Mouse (Mus musculus) bone marrow, adult 2 months (tissue): ENCODE measurements around the gene Tdrd12.

Experiments used
- CTCF ChIP-seq: fragments of 200-500 bp; IDR thresholded peaks from 2 replicates; pipeline ENCODE4 v1.5.1; 2011; ENCODE audit warnings: low read length, control low read depth; ENCODE audit not compliant: control insufficient read depth, insufficient read depth
- POLR2A ChIP-seq: fragments of 200-500 bp; IDR thresholded peaks from 2 replicates; pipeline ENCODE4 v1.6.1; 2011; ENCODE audit warnings: low read depth, mild to moderate bottlenecking, control low read depth, low read length, borderline replicate concordance; ENCODE audit not compliant: control insufficient read depth

DNA sequence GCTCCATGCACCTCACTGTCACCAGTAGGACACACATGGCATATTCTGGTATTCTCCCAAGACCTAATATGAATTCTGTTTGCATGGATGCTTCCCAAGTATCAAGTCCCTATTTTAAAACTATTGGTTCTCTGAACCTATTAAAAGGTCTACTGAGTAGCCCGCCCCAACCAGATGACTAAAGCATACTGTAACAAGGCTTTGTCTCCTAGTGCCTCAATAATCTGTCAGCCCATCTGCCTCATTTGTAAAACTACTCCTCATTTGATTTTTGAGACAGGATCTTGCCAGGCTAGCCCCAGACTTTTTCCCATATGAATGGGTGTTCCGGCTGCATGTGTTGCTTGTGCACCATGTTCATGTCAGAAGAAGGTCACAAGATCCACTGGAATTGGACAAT, 47.4 kb downstream of the Tdrd12 start:
- TF ChIP-seq CTCF (no peak), POLR2A (no peak)
